Mouse (Mus musculus) limb, embryonic 10.5 days (tissue): ENCODE data around the gene Dexi. TPM values are rescaled to one million over a fixed set of nuclear protein-coding genes. Genes with fewer than 3 reads are reported as not detected.

Source experiments
- DNase-seq: peaks from one replicate; pipeline ENCODE4 v3.0.0-alpha.2; 2017; ENCODE audit warnings: low spot score
- H3K27ac ChIP-seq: fragments of 300-500 bp; sonication (generic); 2 replicates; pipeline ENCODE4 v1.5.1; 2016; ENCODE audit warnings: mild to moderate bottlenecking
- H3K27me3 ChIP-seq: fragments of 300-500 bp; sonication (generic); 2 replicates; pipeline ENCODE4 v1.6.1; 2016; ENCODE audit warnings: low read depth, mild to moderate bottlenecking; ENCODE audit not compliant: poor library complexity, severe bottlenecking
- H3K36me3 ChIP-seq: fragments of 300-500 bp; sonication (generic); 2 replicates; pipeline ENCODE4 v1.6.1; 2016; ENCODE audit warnings: mild to moderate bottlenecking, moderate library complexity
- H3K4me1 ChIP-seq: fragments of 300-500 bp; sonication (generic); 2 replicates; pipeline ENCODE4 v1.6.1; 2016
- H3K4me3 ChIP-seq: fragments of 300-500 bp; sonication (generic); 2 replicates; pipeline ENCODE4 v1.5.1; 2016; ENCODE audit warnings: mild to moderate bottlenecking, moderate library complexity
- H3K9me3 ChIP-seq: fragments of 300-500 bp; sonication (generic); replicated peaks from 2 replicates; pipeline ENCODE4 v1.6.1; 2016; ENCODE audit warnings: mild to moderate bottlenecking
- WGBS: fragments of 180-500 bp; shearing (Covaris S2); methylation state at CpG from one replicate; pipeline ENCODE4 v1.1.7; 2016; 5-methylcytosine and 5-hydroxymethylcytosine counted together
- polyA plus RNA-seq: library from polyadenylated mRNA; unstranded; fragments of >200 nt; fragmentation: Nextera tagmentation; extraction: Ambion mirVana; gene quantifications from 2 replicates; pipeline ENCODE4 v1.2.1, GENCODE M21; 2016

The Dexi gene
- 17.4 and 20.5 TPM in 2 replicates for polyA plus RNA-seq

GRCm38 (mm10) chr16:10542698-10543365 is at the start of gene Dexi:
TSS of gene Dexi (minus strand) at chr16:10543054.
- peak; percentile 90 for DNase-seq
- peaks cover 40% of the 10 kb centered on the region for H3K4me1 ChIP-seq

GRCm38 (mm10) chr16:10586546-10586945 is 43.7 kb upstream of the Dexi start:
- Histone ChIP-seq H3K4me1 (no peaks in the 10 kb centered on the region), H3K27me3 (no peaks in the 10 kb centered on the region), H3K27ac (no peak overlapping the region), H3K36me3 (peaks cover 10% of the 10 kb centered on the region), H3K9me3 (no peaks in the 10 kb centered on the region), H3K4me3 (no peak overlapping the region)
- DNase-seq, result no peak
- WGBS, result 93% methylated on average over 3 of the region's 3 CpGs

More at GRCm38 (mm10) chr16:10542698-10543365, at the start of gene Dexi:
- Histone ChIP-seq H3K36me3 (no peaks in the 10 kb centered on the region), H3K27ac (peak within 1 kb of the TSS; percentile 92), H3K4me3 (peak within 1 kb of the TSS; percentile 80), H3K27me3 (no peaks in the 10 kb centered on the region), H3K9me3 (no peaks in the 10 kb centered on the region)
- under 1% methylated on average over 60 of the region's 61 CpGs for WGBS

- 82% methylated on average over 1 of the region's 1 CpGs for WGBS
- Histone ChIP-seq H3K4me1 (no peaks in the 10 kb centered on the region), H3K4me3 (no peak overlapping the region), H3K9me3 (no peaks in the 10 kb centered on the region), H3K27me3 (no peaks in the 10 kb centered on the region), H3K36me3 (peaks cover 20% of the 10 kb centered on the region), H3K27ac (no peak overlapping the region)
- DNase-seq, result no peak
Measured at GRCm38 (mm10) chr16:10585165-10585564, 42.3 kb upstream of the Dexi start.

GRCm38 (mm10) chr16:10581234-10581898 is 38.5 kb upstream of the Dexi start:
- no peak for DNase-seq
- Histone ChIP-seq H3K27ac (no peak overlapping the region), H3K27me3 (no peaks in the 10 kb centered on the region), H3K4me3 (no peak overlapping the region), H3K36me3 (peaks cover 34% of the 10 kb centered on the region), H3K9me3 (no peaks in the 10 kb centered on the region), H3K4me1 (0 out of 2 replicates have a peak, but pooled peaks cover 3% of the 10 kb centered on the region)
- WGBS, result 89% methylated on average over 2 of the region's 2 CpGs

DNA sequence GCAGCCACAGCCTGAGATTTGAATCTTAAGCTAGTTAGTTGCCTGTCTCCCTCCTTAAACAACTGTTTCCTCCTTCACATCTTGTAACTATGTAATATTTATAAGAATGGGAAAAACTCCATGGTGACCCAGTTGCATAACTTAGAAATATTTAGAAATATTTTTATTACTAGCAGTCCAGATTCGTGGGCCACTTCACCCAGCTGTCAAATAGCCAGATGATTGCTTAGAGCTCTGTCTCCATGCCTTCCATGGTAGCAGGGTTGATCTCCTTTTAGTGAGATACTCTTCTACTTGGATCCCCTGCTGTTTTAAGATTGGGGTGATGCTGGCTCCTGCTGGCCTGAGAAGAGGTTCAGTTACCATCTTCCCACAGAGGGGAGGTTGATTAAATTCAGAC is 35.5 kb upstream of the Dexi start:
- Histone ChIP-seq H3K27ac (no peak overlapping the region), H3K9me3 (no peaks in the 10 kb centered on the region), H3K4me3 (no peak overlapping the region), H3K36me3 (peaks cover 48% of the 10 kb centered on the region), H3K27me3 (no peaks in the 10 kb centered on the region), H3K4me1 (0 out of 2 replicates have a peak, but pooled peaks cover 3% of the 10 kb centered on the region)
- DNase-seq, result no peak
- 86% methylated on average over 1 of the region's 1 CpGs for WGBS

DNA sequence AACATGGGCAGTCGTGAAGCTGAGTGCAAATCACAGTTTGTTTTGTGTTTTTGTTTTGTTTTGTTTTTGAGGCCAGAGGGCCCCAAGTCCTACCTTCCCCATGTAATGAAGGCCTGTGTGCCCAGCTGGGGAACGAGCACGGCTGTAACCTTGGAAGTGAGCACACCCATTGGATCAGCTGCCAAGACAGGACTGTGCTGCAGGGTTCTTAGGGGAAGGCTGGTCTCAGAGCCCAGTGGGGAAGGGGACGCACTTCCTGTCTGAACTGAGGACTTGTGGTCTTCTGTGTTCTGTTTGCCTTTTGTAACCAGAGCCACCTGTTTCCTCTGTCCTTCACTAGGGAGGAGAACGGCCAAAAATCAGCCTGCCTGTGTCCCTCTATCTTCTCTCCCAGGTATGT is 34.7 kb upstream of the Dexi start:
- Histone ChIP-seq H3K9me3 (no peaks in the 10 kb centered on the region), H3K4me1 (0 out of 2 replicates have a peak, but pooled peaks cover 3% of the 10 kb centered on the region), H3K4me3 (no peak overlapping the region), H3K27me3 (no peaks in the 10 kb centered on the region), H3K36me3 (peaks cover 51% of the 10 kb centered on the region), H3K27ac (peak overlapping the region; percentile 27)
- 71% methylated on average over 5 of the region's 5 CpGs for WGBS
- no peak for DNase-seq

DNA sequence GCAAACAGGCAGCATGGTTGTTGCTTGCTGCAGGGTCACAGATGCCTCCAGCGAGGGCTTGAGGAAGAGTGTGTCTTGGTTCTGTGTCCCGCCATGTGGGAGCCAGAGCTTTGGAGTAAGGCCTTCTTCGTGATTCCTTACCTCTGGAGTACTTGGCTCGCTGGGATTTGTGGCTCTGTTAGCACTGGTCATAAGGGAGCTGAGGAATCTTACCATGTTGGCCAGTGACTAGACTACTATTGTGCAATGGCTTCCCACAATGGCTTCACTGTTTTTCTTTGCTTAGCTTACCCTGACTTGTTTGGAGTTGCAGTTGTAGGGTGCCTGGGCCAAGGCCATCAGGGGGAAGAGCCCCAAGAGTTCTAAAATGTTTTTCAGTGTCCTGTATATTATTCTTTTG is 33.1 kb upstream of the Dexi start:
- Histone ChIP-seq H3K4me3 (no peak overlapping the region), H3K27ac (no peak overlapping the region), H3K27me3 (no peaks in the 10 kb centered on the region), H3K4me1 (0 out of 2 replicates have a peak, but pooled peaks cover 3% of the 10 kb centered on the region), H3K36me3 (peaks cover 42% of the 10 kb centered on the region), H3K9me3 (no peaks in the 10 kb centered on the region)
- WGBS, result 93% methylated on average over 4 of the region's 4 CpGs
- DNase-seq, result no peak

GRCm38 (mm10) chr16:10574936-10575335 is 32.1 kb upstream of the Dexi start:
- no peaks in the 10 kb centered on the region for H3K9me3 ChIP-seq
- H3K27ac ChIP-seq, result no peak overlapping the region
- H3K4me1 ChIP-seq, result 0 out of 2 replicates have a peak, but pooled peaks cover 3% of the 10 kb centered on the region
- no peaks in the 10 kb centered on the region for H3K27me3 ChIP-seq
- peaks cover 32% of the 10 kb centered on the region for H3K36me3 ChIP-seq
- WGBS, result 76% methylated on average over 2 of the region's 2 CpGs
- DNase-seq, result no peak
- no peak overlapping the region for H3K4me3 ChIP-seq

DNA sequence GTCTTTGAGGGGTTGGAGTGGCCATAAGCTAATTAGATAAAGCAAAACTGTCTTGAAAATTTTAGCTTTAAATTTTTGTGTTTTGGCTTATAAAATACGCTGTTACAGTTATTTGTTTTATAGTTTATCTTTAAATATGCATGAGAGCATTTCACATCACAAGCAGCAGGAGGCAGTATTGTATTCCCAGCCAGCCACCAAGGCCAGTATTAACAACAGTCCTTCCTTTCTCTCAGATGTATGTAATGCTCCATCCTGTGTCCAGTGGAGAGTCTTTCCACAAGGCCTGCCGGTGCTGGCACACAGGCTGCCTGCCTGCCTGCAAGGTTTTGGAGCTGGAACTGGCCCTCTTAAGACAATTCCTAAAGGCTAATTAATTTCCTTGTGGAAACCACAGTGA is 29.0 kb upstream of the Dexi start:
- DNase-seq, result peak; percentile 38
- no peaks in the 10 kb centered on the region for H3K27me3 ChIP-seq
- H3K4me3 ChIP-seq, result no peak overlapping the region
- H3K36me3 ChIP-seq, result peaks cover 26% of the 10 kb centered on the region
- H3K4me1 ChIP-seq, result no peaks in the 10 kb centered on the region
- no peaks in the 10 kb centered on the region for H3K9me3 ChIP-seq
- no peak overlapping the region for H3K27ac ChIP-seq
- 55% methylated on average over 2 of the region's 2 CpGs for WGBS

DNA sequence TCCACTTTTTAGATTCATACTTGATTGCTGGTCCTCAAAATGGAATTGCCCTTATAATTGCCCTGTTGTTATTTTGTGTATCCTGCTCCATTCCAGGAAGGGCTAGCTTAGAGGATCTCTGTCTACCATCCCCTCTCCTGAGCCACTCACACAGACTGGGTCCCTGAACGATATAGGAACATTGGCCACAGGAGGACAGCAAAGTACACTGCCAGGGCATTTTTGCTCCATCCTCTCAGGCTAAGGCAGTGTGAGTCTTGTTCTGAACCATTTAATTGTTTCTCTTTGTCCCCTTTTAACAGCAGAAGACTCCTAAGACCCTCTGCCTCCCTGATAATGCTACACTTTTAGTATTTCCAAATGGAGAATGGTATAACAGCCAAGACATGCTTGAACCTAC is 27.9 kb upstream of the Dexi start:
- WGBS, result 73% methylated on average over 1 of the region's 1 CpGs
- no peak for DNase-seq

DNA sequence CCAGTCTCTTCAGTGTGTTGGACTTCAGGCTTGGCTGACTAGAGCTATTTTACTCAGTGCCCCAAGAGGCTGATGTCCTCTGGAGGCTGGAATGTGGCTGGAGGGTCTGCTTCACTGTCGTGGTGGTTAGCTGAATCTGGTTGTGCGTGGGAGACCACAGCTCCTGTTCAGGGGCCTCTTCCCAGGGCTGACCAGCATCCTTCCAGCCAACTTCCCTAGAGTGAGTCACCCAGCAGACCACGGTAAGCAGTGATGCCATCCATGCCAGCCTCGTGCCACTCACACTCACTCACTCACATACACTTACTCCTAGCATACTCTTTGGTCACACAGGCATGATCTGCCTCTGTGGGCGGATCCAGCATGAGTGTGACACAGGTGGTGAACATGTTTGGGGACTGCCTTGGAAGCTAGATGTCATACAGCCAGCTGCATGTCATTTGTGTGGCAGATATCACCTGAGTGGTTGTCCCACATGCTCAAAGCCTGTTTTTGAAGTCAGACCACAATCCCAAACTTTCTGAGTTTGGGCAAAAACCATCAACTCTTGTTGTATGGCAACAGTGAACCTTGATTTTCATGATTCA is 27.0 kb upstream of the Dexi start:
- Histone ChIP-seq H3K27me3 (no peaks in the 10 kb centered on the region), H3K4me1 (peaks cover 9% of the 10 kb centered on the region), H3K4me3 (no peak overlapping the region), H3K36me3 (peaks cover 19% of the 10 kb centered on the region; the same call in 1 of the 2 replicates), H3K27ac (no peak overlapping the region), H3K9me3 (no peaks in the 10 kb centered on the region)
- no peak for DNase-seq
- WGBS, result 90% methylated on average over 5 of the region's 5 CpGs

More for the DNA sequence above, 27.9 kb upstream of the Dexi start:
- no peaks in the 10 kb centered on the region for H3K27me3 ChIP-seq
- peaks cover 7% of the 10 kb centered on the region for H3K4me1 ChIP-seq
- H3K9me3 ChIP-seq, result no peaks in the 10 kb centered on the region
- H3K4me3 ChIP-seq, result no peak overlapping the region
- peaks cover 19% of the 10 kb centered on the region; the same call in 1 of the 2 replicates for H3K36me3 ChIP-seq
- no peak overlapping the region for H3K27ac ChIP-seq

GRCm38 (mm10) chr16:10567153-10567552 is 24.3 kb upstream of the Dexi start:
- H3K4me1 ChIP-seq, result peaks cover 9% of the 10 kb centered on the region
- WGBS, result 93% methylated on average over 4 of the region's 4 CpGs

More at GRCm38 (mm10) chr16:10567153-10567552, 24.3 kb upstream of the Dexi start:
- H3K27me3 ChIP-seq, result no peaks in the 10 kb centered on the region
- no peaks in the 10 kb centered on the region for H3K9me3 ChIP-seq
- no peak overlapping the region for H3K27ac ChIP-seq
- 0 out of 2 replicates have a peak, but pooled peaks cover 13% of the 10 kb centered on the region for H3K36me3 ChIP-seq
- no peak for DNase-seq
- no peak overlapping the region for H3K4me3 ChIP-seq
